Mouse (Mus musculus): Measurements from ENCODE around the gene Wipi2.

- no peak for TF ChIP-seq POLR2A (IDR thresholded peaks at IDR 0.05; ENCODE audit: low read depth, low read length)
- no peak for TF ChIP-seq CTCF (IDR thresholded peaks at IDR 0.05; ENCODE audit: borderline replicate concordance, insufficient read depth, low read length)
Observed at GRCm38 (mm10) chr5:142703569-142703968, 76.1 kb downstream of the Wipi2 start.

Measured in embryonic fibroblast, embryonic 13.5 days (primary cell).